17 mouse cellular contexts compared by ENCODE assay signal in genomic region chr4:125535977-125536376, GRCm38 (mm10). TPM values are rescaled to one million over a fixed set of nuclear protein-coding genes. Genes with fewer than 3 reads are reported as not detected.
"Had no signal": no experiment of that assay in that cellular context is flagged by ENCODE, and none has a peak within 500 bp of the region (broad histone marks: within the 10 kb centered on the region; RNA-seq: fewer than 3 reads in every experiment).

No protein-coding gene starts in this region.

- ATAC-seq: liver, postnatal 0 days; midbrain, embryonic 16.5 days had no signal

- H3K27ac ChIP-seq: layer of hippocampus, adult 2 months; limb, embryonic 12.5 days; liver, embryonic 13.5 days; lung, embryonic 15.5 days; macrophage; stomach, postnatal 0 days had no signal

- H3K4me3 ChIP-seq: layer of hippocampus, adult 2 months; limb, embryonic 12.5 days; liver, embryonic 13.5 days; lung, embryonic 15.5 days; megakaryocyte, embryonic 14.5 days; midbrain, embryonic 12.5 days had no signal

- H3K9ac ChIP-seq: limb, embryonic 12.5 days; liver, embryonic 13.5 days; liver, postnatal 0 days; lung, embryonic 15.5 days; midbrain, embryonic 12.5 days had no signal

- H3K36me3 ChIP-seq: limb, embryonic 12.5 days; liver, embryonic 13.5 days; lung, embryonic 15.5 days; midbrain, embryonic 12.5 days had no signal

- H3K9me3 ChIP-seq: limb, embryonic 12.5 days; liver, embryonic 13.5 days; lung, embryonic 15.5 days; megakaryocyte, embryonic 14.5 days; midbrain, embryonic 12.5 days had no signal

- H3K4me1 ChIP-seq: liver, embryonic 13.5 days; lung, embryonic 15.5 days had no signal

- H3K4me2 ChIP-seq: limb, embryonic 12.5 days; liver, embryonic 13.5 days; lung, embryonic 15.5 days; midbrain, embryonic 12.5 days had no signal

- DNase-seq: kidney, postnatal 10 days; kidney, postnatal 4 days; liver; liver, embryonic 13.5 days; liver, postnatal 0 days; lung, postnatal 14 days; right cerebral cortex, adult 18-20 months; right cerebral cortex, postnatal 25 days; thymus, postnatal 14 days had no signal

RNA-seq across cellular contexts. Expression of gene Grik3, which starts 45.5 kb away (rescaled TPM):
- polyA plus RNA-seq: limb, embryonic 12.5 days; lung, embryonic 15.5 days; macrophage had no signal
